Mouse (Mus musculus) thymus, adult 2 months (tissue): Measurements from ENCODE around the gene Idh1.

Experiments used
- CTCF ChIP-seq: fragments of 200-500 bp; IDR thresholded peaks from 2 replicates; pipeline ENCODE4 v1.5.1; 2012; ENCODE audit warnings: mild to moderate bottlenecking, control low read depth, low read length, moderate library complexity, borderline replicate concordance; ENCODE audit not compliant: control insufficient read depth, poor library complexity, insufficient read depth; ENCODE audit errors: extremely low read depth
- POLR2A ChIP-seq: fragments of 200-500 bp; IDR thresholded peaks from 2 replicates; pipeline ENCODE4 v1.6.1; 2012; ENCODE audit warnings: mild to moderate bottlenecking, low read length, control low read depth, moderate library complexity; ENCODE audit not compliant: control insufficient read depth, poor library complexity, insufficient read depth; ENCODE audit errors: extremely low read depth

GRCm38 (mm10) chr1:65186287-65187073 lies at the start of gene Idh1, which contains the start of gene Pikfyve:
- peak; percentile 35; the same call in 1 of the 2 replicates for TF ChIP-seq CTCF
- peak; percentile 91 for TF ChIP-seq POLR2A
